Mouse (Mus musculus) liver, embryonic 14.5 days (tissue): ENCODE measurements at regions not wholly inside any gene's neighbourhood (a gene's known extent, or its start where the extent isn't known, plus 50 kb on each side); places are given as distances from the start of the nearest gene placed in this dataset.

Experiments
- ATAC-seq: fragments of 200-750 bp; cut with Nextera tagmentation; 2 replicates; pipeline ENCODE4 v1.8.0; 2017; ENCODE audit warnings: moderate number of reproducible peaks, mild to moderate bottlenecking, moderate library complexity; ENCODE audit not compliant: insufficient read depth
- DNase-seq, 3 experiments: peaks; one replicate each; pipeline ENCODE4 v3.0.0-alpha.2; 2012 to 2013; ENCODE audit warnings: low read depth in 3 of 3, low spot score in 3 of 3
- H3K27ac ChIP-seq: fragments of 300-500 bp; sonication (generic); 2 replicates; pipeline ENCODE4 v1.5.1; 2014; ENCODE audit warnings: moderate library complexity, mild to moderate bottlenecking, control low read depth, inconsistent platforms
- H3K27me3 ChIP-seq: fragments of 300-500 bp; sonication (generic); 2 replicates; pipeline ENCODE4 v1.6.1; 2014; ENCODE audit warnings: mild to moderate bottlenecking, low read length, moderate library complexity; ENCODE audit not compliant: control insufficient read depth, insufficient read depth
- H3K36me3 ChIP-seq: fragments of 300-500 bp; sonication (generic); replicated peaks from 2 replicates; pipeline ENCODE4 v1.6.1; 2014; ENCODE audit warnings: low read depth; ENCODE audit not compliant: control insufficient read depth, insufficient read depth
- H3K4me1 ChIP-seq, 2 experiments: fragments of 200-500 bp in 1 of 2; fragments of 300-500 bp in 1 of 2; sonication (generic) in 1 of 2; replicated peaks; 2 replicates each; pipeline ENCODE4 v1.6.1; 2012 to 2014; ENCODE audit warnings: antibody characterized with exemption in 1 of 2, inconsistent platforms in 1 of 2, low read length in 1 of 2; ENCODE audit not compliant: control insufficient read depth in 2 of 2, insufficient read depth in 2 of 2
- H3K4me2 ChIP-seq: fragments of 300-500 bp; sonication (generic); 2 replicates; pipeline ENCODE4 v1.6.1; 2014; ENCODE audit warnings: low read depth, mild to moderate bottlenecking, control low read depth, moderate library complexity
- H3K4me3 ChIP-seq, 2 experiments: fragments of 200-500 bp in 1 of 2; fragments of 300-500 bp in 1 of 2; sonication (generic) in 1 of 2; 2 replicates each; pipeline ENCODE4 v1.5.1; 2012 to 2014; ENCODE audit warnings: low read depth in 2 of 2, low read length in 2 of 2, mild to moderate bottlenecking in 2 of 2, control low read depth in 1 of 2, inconsistent platforms in 1 of 2, moderate library complexity in 1 of 2; ENCODE audit not compliant: insufficient read depth in 1 of 2
- H3K9ac ChIP-seq: fragments of 300-500 bp; sonication (generic); replicated peaks from 2 replicates; pipeline ENCODE4 v1.6.1; 2014; ENCODE audit warnings: mild to moderate bottlenecking, control low read depth, moderate library complexity
- H3K9me3 ChIP-seq: fragments of 300-500 bp; sonication (generic); 2 replicates; pipeline ENCODE4 v1.6.1; 2016; ENCODE audit warnings: low read length, mixed read lengths; ENCODE audit not compliant: control insufficient read depth
- CTCF ChIP-seq: IDR thresholded peaks from 2 replicates; pipeline ENCODE4 v1.5.1; 2016; ENCODE audit warnings: antibody characterized with exemption, low read depth, control low read depth
- EP300 ChIP-seq: IDR thresholded peaks from 2 replicates; pipeline ENCODE4 v1.6.1; 2016; ENCODE audit warnings: antibody characterized with exemption, low read depth
- WGBS: fragments of 180-500 bp; shearing (Covaris S2); extraction: QIAGEN DNeasy Blood & Tissue Kit; methylation state at CpG from one replicate; pipeline ENCODE4 v1.1.7; 2014; ENCODE audit not compliant: insufficient replicate concordance; 5-methylcytosine and 5-hydroxymethylcytosine counted together

DNA sequence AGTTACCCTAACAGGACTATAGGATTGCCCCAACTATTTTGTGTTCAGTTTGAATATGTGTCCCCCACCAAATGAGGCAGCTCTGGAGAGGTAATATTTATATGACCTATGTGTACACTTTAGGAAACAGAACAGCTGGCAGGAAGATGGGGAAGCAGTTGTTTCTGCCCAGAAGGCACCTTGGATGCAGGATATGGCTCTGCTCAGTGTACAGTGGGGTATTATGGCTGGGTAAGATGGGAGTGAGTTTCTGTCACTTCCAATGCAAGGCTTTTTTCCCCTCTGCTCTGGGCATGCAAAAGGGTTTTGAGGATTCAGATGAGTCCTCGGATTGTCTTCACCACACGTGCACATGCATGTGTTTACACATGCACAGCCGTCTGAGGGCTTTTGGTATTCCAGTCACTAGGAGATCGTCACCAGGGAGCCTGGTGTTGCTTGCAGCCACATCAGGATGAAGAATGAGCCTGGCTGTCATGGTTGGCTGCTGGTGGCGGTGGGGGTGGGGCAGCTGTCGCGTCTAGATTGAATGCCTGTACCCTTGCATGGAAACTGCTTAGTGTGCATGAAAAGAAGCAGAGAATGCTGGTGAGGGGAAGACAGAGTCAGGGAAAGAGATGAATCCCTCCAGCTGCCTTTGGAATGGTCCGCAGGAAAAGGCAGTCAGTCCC, 183.3 kb upstream of the Glra1 start:
- ATAC-seq = no peak
- DNase-seq = no peak
- Histone ChIP-seq H3K4me1 (no peaks in the 10 kb centered on the region), H3K4me2 (no peak overlapping the region), H3K9ac (no peak overlapping the region), H3K27ac (no peak overlapping the region), H3K9me3 (no peaks in the 10 kb centered on the region), H3K27me3 (no peaks in the 10 kb centered on the region), H3K36me3 (no peaks in the 10 kb centered on the region), H3K4me3 (no peak overlapping the region)
- 38% methylated on average over 8 of the region's 8 CpGs for WGBS
- TF ChIP-seq CTCF (no peak), EP300 (no peak)

- Histone ChIP-seq H3K27ac (no peak overlapping the region), H3K36me3 (no peaks in the 10 kb centered on the region), H3K9me3 (no peaks in the 10 kb centered on the region), H3K9ac (no peak overlapping the region), H3K4me1 (no peaks in the 10 kb centered on the region), H3K27me3 (no peaks in the 10 kb centered on the region), H3K4me2 (no peak overlapping the region), H3K4me3 (no peak overlapping the region)
- TF ChIP-seq CTCF (no peak), EP300 (no peak)
- ATAC-seq = no peak
- DNase-seq = no peak
- WGBS = 58% methylated on average over 3 of the region's 3 CpGs
Measured at GRCm38 (mm10) chr11:55789638-55790037, 181.6 kb upstream of the Glra1 start.

- Histone ChIP-seq H3K4me3 (no peak overlapping the region), H3K27me3 (no peaks in the 10 kb centered on the region), H3K36me3 (no peaks in the 10 kb centered on the region), H3K27ac (no peak overlapping the region), H3K9me3 (no peaks in the 10 kb centered on the region), H3K9ac (no peak overlapping the region), H3K4me1 (no peaks in the 10 kb centered on the region), H3K4me2 (no peak overlapping the region)
- DNase-seq (no peak), ATAC-seq (no peak)
- TF ChIP-seq CTCF = no peak
- TF ChIP-seq EP300 = no peak
- WGBS = 49% methylated on average over 3 of the region's 3 CpGs
Measured at GRCm38 (mm10) chr11:55781044-55781443, 173.0 kb upstream of the Glra1 start.

DNA sequence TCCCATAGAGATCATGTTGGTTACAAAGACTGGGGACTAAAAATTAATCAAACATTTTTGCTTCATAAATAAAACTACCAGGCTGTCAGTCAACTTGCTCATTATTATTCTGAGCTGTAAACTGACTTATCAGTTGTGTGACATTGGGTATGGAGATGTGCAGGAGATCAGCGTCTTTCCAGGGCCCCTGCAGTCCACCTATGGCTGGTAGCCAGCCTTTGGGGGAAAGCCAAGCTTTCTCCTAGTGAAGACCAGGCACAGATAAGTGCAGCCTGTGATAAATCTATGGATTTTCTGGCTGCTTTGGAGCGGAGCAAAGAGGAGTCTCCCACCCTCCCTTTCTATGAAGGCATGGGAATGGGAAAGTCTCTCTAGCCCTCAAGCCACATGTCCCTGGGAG, 172.0 kb upstream of the Glra1 start:
- no peaks in the 10 kb centered on the region for H3K9me3 ChIP-seq
- WGBS = 44% methylated on average over 2 of the region's 2 CpGs
- no peak overlapping the region for H3K9ac ChIP-seq
- H3K4me1 ChIP-seq = no peaks in the 10 kb centered on the region
- no peak overlapping the region for H3K4me2 ChIP-seq
- no peak for TF ChIP-seq EP300
- TF ChIP-seq CTCF = no peak
- no peak for ATAC-seq
- no peaks in the 10 kb centered on the region for H3K27me3 ChIP-seq
- no peak overlapping the region for H3K4me3 ChIP-seq
- H3K27ac ChIP-seq = no peak overlapping the region
- no peak for DNase-seq
- H3K36me3 ChIP-seq = no peaks in the 10 kb centered on the region

DNA sequence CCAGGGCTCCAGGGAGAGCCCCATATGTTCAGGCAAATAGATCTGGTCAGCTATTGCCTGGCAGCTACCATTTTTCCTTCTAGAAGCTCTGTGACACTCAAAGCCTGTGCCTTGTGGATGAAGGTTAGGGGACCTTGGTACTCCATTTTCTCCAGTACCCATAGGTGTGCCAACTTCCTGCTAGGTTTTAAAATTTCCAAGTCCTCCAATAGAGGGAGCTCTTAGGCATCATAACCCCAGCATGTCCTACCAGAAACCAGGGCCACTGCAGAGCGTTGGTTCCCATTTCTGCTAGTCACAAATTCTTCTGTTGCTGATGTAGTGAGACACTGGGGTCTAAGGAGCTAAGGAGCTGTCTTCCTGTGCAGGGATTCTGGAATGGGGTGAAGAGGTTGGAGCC, 165.3 kb upstream of the Glra1 start:
- Histone ChIP-seq H3K9me3 (no peaks in the 10 kb centered on the region), H3K36me3 (no peaks in the 10 kb centered on the region), H3K4me1 (no peaks in the 10 kb centered on the region), H3K27ac (no peak overlapping the region), H3K4me3 (no peak overlapping the region), H3K27me3 (no peaks in the 10 kb centered on the region), H3K9ac (no peak overlapping the region), H3K4me2 (no peak overlapping the region)
- 62% methylated on average over 1 of the region's 1 CpGs for WGBS
- DNase-seq (no peak), ATAC-seq (no peak)
- no peak for TF ChIP-seq EP300
- TF ChIP-seq CTCF = no peak
